Mouse (Mus musculus) brain, embryonic 14.5 days (tissue): ENCODE measurements around the gene Gm47985.
"Not testable (repeated sequence)": the region's sequence is repeated elsewhere in the genome, so short reads cannot be mapped to it uniquely, and the experiment has no call there.

ENCODE experiments used
- CTCF ChIP-seq: fragments of 200-500 bp; IDR thresholded peaks from 2 replicates; pipeline ENCODE4 v1.5.1; 2012; ENCODE audit warnings: inconsistent platforms, mild to moderate bottlenecking, moderate library complexity, borderline replicate concordance; ENCODE audit not compliant: insufficient read depth, insufficient read length; ENCODE audit errors: extremely low read depth
- POLR2A ChIP-seq: fragments of 200-500 bp; IDR thresholded peaks from 2 replicates; pipeline ENCODE4 v1.6.1; 2012; ENCODE audit warnings: mild to moderate bottlenecking, inconsistent platforms, borderline replicate concordance; ENCODE audit not compliant: poor library complexity, insufficient read depth, insufficient read length, severe bottlenecking; ENCODE audit errors: extremely low read depth

DNA sequence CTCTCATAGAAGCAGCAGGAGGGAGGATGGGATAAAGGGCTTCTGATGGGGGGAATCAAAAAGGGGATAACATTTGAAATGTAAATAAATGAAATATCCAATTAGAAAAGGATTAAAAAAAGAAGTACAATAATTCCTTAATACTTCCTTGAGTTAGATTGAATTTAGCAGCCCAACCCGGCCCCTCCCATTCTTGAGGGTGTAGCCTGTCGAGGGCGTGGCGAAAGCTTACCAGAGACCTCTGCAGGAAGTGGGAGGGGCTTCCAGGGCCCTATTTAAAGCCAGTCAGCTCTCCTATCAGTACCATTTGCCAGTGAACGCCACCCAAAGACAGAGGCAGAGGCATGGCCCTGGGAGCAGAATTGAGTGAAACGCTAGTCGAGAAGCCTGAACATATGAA, at the start of gene Gm47985:
- not testable (repeated sequence) for TF ChIP-seq CTCF, POLR2A
